Mouse (Mus musculus): ENCODE measurements around the gene Slc44a3.

Gene Slc44a3

GRCm38 (mm10) chr3:121532176-121532575, at the start of gene Slc44a3:
TSS of gene Slc44a3 (minus strand) at chr3:121532404.
- in situ Hi-C loops (cut with MseI, MboI) = no loop called here

GRCm38 (mm10) chr3:121579880-121580549, 47.8 kb upstream of the Slc44a3 start:
- in situ Hi-C loops (cut with MseI, MboI) = no loop called here

GRCm38 (mm10) chr3:121579402-121579801, 47.2 kb upstream of the Slc44a3 start:
- in situ Hi-C loops (cut with MseI, MboI) = no loop called here

- in situ Hi-C loops (cut with MseI, MboI) = no loop called here
Observed at GRCm38 (mm10) chr3:121578706-121579105, 46.5 kb upstream of the Slc44a3 start.

GRCm38 (mm10) chr3:121577641-121578040, 45.4 kb upstream of the Slc44a3 start:
- in situ Hi-C loops (cut with MseI, MboI) = no loop called here

- in situ Hi-C loops (cut with MseI, MboI) = no loop called here
Observed at GRCm38 (mm10) chr3:121577032-121577591, 44.9 kb upstream of the Slc44a3 start.

GRCm38 (mm10) chr3:121576367-121576766, 44.2 kb upstream of the Slc44a3 start:
- in situ Hi-C loops (cut with MseI, MboI) = no loop called here

- in situ Hi-C loops (cut with MseI, MboI) = no loop called here
Observed at GRCm38 (mm10) chr3:121574386-121574785, 42.2 kb upstream of the Slc44a3 start.

- in situ Hi-C loops (cut with MseI, MboI) = no loop called here
Observed at GRCm38 (mm10) chr3:121573858-121574257, 41.7 kb upstream of the Slc44a3 start.

GRCm38 (mm10) chr3:121571491-121571890, 39.3 kb upstream of the Slc44a3 start:
- in situ Hi-C loops (cut with MseI, MboI) = no loop called here

- in situ Hi-C loops (cut with MseI, MboI) = no loop called here
Observed at GRCm38 (mm10) chr3:121570623-121571022, 38.4 kb upstream of the Slc44a3 start.

GRCm38 (mm10) chr3:121569767-121570166, 37.6 kb upstream of the Slc44a3 start:
- in situ Hi-C loops (cut with MseI, MboI) = no loop called here

GRCm38 (mm10) chr3:121569004-121569403, 36.8 kb upstream of the Slc44a3 start:
- in situ Hi-C loops (cut with MseI, MboI) = no loop called here

- in situ Hi-C loops (cut with MseI, MboI) = no loop called here
Observed at GRCm38 (mm10) chr3:121567904-121568303, 35.7 kb upstream of the Slc44a3 start.

GRCm38 (mm10) chr3:121567337-121567900, 35.2 kb upstream of the Slc44a3 start:
- in situ Hi-C loops (cut with MseI, MboI) = no loop called here

GRCm38 (mm10) chr3:121566901-121567300, 34.7 kb upstream of the Slc44a3 start:
- in situ Hi-C loops (cut with MseI, MboI) = no loop called here

GRCm38 (mm10) chr3:121561803-121562202, 29.6 kb upstream of the Slc44a3 start:
- in situ Hi-C loops (cut with MseI, MboI) = no loop called here

- in situ Hi-C loops (cut with MseI, MboI) = no loop called here
Observed at GRCm38 (mm10) chr3:121560115-121560865, 28.1 kb upstream of the Slc44a3 start.

- in situ Hi-C loops (cut with MseI, MboI) = no loop called here
Observed at GRCm38 (mm10) chr3:121559406-121560114, 27.4 kb upstream of the Slc44a3 start.

- in situ Hi-C loops (cut with MseI, MboI) = no loop called here
Observed at GRCm38 (mm10) chr3:121558861-121559260, 26.7 kb upstream of the Slc44a3 start.

- in situ Hi-C loops (cut with MseI, MboI) = no loop called here
Observed at GRCm38 (mm10) chr3:121556304-121556703, 24.1 kb upstream of the Slc44a3 start.

GRCm38 (mm10) chr3:121553294-121553693, 21.1 kb upstream of the Slc44a3 start:
- in situ Hi-C loops (cut with MseI, MboI) = loop anchor here (5.0 kb wide), 1 partner anchor 184 kb away; no protein-coding TSS in a partner anchor
